Mouse (Mus musculus) small intestine, adult 2 months (tissue): Measurements from ENCODE around the gene Nck1. TPM values are rescaled to one million over a fixed set of nuclear protein-coding genes. Genes with fewer than 3 reads are reported as not detected.
A peak's percentile ranks its signal among the peaks of the same experiment; 100 is the strongest.

Experiments
- H3K27ac ChIP-seq: fragments of 200-500 bp; 2 replicates; pipeline ENCODE4 v1.5.1; 2012; ENCODE audit warnings: low read depth, low read length, control low read depth, inconsistent platforms; ENCODE audit not compliant: insufficient read depth
- H3K27me3 ChIP-seq: fragments of 200-500 bp; 2 replicates; pipeline ENCODE4 v1.6.1; 2012; ENCODE audit warnings: mild to moderate bottlenecking, moderate library complexity, low read length, inconsistent platforms; ENCODE audit not compliant: control insufficient read depth, insufficient read depth
- H3K36me3 ChIP-seq: fragments of 200-500 bp; 2 replicates; pipeline ENCODE4 v1.6.1; 2012; ENCODE audit warnings: mild to moderate bottlenecking, low read length, control low read depth, inconsistent platforms; ENCODE audit not compliant: control insufficient read depth, insufficient read depth
- H3K4me1 ChIP-seq: fragments of 200-500 bp; 2 replicates; pipeline ENCODE4 v1.6.1; 2012; ENCODE audit warnings: low read length, inconsistent platforms, mixed read lengths; ENCODE audit not compliant: control insufficient read depth, insufficient read depth, insufficient read length
- H3K4me3 ChIP-seq: fragments of 200-500 bp; 2 replicates; pipeline ENCODE4 v1.5.1; 2012; ENCODE audit warnings: low read depth, mild to moderate bottlenecking, control low read depth, inconsistent platforms, low read length, moderate library complexity
- CTCF ChIP-seq: fragments of 200-500 bp; IDR thresholded peaks from 2 replicates; pipeline ENCODE4 v1.5.1; 2012; ENCODE audit warnings: low read depth, mild to moderate bottlenecking, control low read depth, inconsistent platforms, low read length, moderate library complexity, mixed read lengths; ENCODE audit not compliant: insufficient replicate concordance, insufficient read length; ENCODE audit errors: extremely low read depth
- POLR2A ChIP-seq: fragments of 200-500 bp; IDR thresholded peaks from 2 replicates; pipeline ENCODE4 v1.6.1; 2012; ENCODE audit warnings: low read depth, mild to moderate bottlenecking, control low read depth, inconsistent platforms, low read length, moderate library complexity
- WGBS: fragments of 180-500 bp; shearing (Covaris S2); methylation state at CpG from one replicate; pipeline ENCODE4 v1.1.7; 2018; 5-methylcytosine and 5-hydroxymethylcytosine counted together
- polyA plus RNA-seq: library from polyadenylated mRNA; depleted of rRNA; stranded (reverse); fragments of >200 nt; gene quantifications from 2 replicates; pipeline ENCODE4 v1.2.3, GENCODE M21; 2012

Gene Nck1
- polyA plus RNA-seq, 1 experiment: 0.71 TPM

DNA sequence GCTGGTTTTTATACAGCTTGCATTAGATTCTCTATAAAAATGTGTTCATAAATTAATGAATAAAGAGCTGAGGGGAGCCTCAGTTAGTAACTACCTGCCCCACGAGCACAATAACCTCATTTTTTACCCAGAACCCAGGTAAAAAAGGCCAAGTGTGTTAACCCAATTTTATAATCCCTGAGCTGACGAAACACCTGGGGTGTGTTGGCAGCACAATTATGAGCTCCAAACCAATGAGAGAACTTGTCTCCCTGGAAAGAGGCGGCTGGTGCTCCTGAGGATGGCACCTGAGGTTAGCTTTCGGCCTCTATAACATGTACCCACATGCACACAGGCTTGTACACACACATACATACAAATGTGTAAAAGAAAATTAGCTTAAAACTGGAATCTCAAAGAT, 40.4 kb downstream of the Nck1 start:
- Histone ChIP-seq H3K36me3 (0 out of 2 replicates have a peak, but pooled peaks cover 7% of the 10 kb centered on the region), H3K4me1 (no peaks in the 10 kb centered on the region), H3K27me3 (no peaks in the 10 kb centered on the region), H3K4me3 (peak overlapping the region; percentile 10; the same call in 1 of the 2 replicates), H3K27ac (no peak overlapping the region)
- WGBS: 74% methylated on average over 4 of the region's 4 CpGs
- no peak for TF ChIP-seq CTCF
- TF ChIP-seq POLR2A: no peak

DNA sequence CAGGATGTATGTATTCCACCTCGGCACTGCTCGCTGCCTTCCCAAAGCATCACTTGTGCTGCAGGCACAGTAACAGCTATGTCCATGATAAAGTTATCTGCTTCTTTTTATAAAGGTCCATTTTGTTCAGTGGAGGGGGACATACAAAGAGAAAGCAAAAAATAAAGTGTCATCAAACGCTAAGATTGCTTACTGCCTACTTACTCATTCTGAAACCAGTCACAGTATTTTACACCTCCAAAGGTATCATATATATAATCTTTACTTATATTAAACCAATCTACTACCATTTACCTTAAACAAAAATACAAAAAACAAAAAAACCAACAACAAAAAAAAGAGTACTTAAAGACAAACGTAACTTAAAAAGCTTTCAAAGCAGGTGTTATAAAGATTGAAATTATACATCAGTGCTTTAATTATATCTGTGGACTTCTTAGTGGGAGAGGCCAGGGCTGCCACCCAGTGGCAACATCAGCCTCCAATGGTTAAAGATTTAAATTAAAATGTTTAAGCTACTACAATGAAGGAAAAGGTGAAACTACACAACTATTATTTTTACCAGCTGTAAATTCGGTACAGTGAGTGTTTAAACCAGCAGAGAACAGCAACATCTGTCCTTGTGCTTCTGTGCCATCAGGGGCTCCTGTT, 52.2 kb downstream of the Nck1 start:
- Histone ChIP-seq H3K27me3 (no peaks in the 10 kb centered on the region), H3K4me3 (no peak overlapping the region), H3K36me3 (peaks cover 12% of the 10 kb centered on the region), H3K27ac (no peak overlapping the region), H3K4me1 (peaks cover 9% of the 10 kb centered on the region; the same call in 1 of the 2 replicates)
- TF ChIP-seq POLR2A (no peak), CTCF (peak; percentile 43; the same call in 1 of the 2 replicates)
- WGBS: 81% methylated on average over 5 of the region's 5 CpGs

DNA sequence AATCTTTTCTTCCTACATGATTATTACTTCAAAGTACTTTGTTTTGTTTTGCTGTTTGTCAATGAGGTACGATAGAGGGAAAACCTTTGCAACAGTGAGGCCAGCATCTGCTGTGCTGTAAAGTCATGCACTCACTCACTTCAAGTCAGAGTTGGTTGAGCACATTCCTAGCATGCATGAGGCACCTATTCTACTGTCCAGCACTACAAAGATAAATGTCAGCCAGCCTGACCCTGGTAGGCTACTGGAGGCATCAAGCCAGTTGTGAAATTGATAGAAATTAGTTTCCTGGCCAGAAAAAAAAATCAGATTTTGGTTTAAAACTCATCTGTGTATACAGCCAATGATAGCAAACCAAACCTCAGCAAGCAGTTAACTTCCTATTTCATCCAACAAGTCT, 54.5 kb downstream of the Nck1 start:
- no peak overlapping the region for H3K27ac ChIP-seq
- peaks cover 15% of the 10 kb centered on the region; the same call in 1 of the 2 replicates for H3K4me1 ChIP-seq
- peaks cover 7% of the 10 kb centered on the region; the same call in 1 of the 2 replicates for H3K36me3 ChIP-seq
- TF ChIP-seq POLR2A (no peak), CTCF (no peak)
- no peak overlapping the region for H3K4me3 ChIP-seq
- 93% methylated on average over 1 of the region's 1 CpGs for WGBS
- H3K27me3 ChIP-seq: no peaks in the 10 kb centered on the region

DNA sequence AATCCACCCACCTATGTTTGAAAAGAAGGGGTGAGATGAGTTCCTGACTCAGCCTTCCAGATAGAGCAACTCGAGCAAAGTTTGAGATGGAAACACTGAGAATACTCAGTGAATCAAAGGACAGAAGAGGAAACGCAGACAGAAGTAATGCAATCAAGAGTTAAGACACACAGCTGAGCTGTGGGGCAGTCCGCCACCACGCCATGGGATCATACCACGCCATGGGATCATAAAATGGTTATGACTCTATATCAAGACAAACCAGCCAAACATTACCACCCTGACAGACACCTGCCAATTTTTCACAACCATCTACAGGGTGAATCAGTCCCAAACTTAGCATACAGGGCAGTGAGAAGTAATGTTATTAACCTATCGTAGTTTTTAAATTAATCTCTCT, 57.0 kb downstream of the Nck1 start:
- Histone ChIP-seq H3K27me3 (no peaks in the 10 kb centered on the region), H3K36me3 (0 out of 2 replicates have a peak, but pooled peaks cover 6% of the 10 kb centered on the region), H3K4me1 (peaks cover 15% of the 10 kb centered on the region; the same call in 1 of the 2 replicates), H3K27ac (peak overlapping the region; percentile 45), H3K4me3 (no peak overlapping the region)
- TF ChIP-seq POLR2A (no peak), CTCF (no peak)
- WGBS: 34% methylated on average over 6 of the region's 6 CpGs

DNA sequence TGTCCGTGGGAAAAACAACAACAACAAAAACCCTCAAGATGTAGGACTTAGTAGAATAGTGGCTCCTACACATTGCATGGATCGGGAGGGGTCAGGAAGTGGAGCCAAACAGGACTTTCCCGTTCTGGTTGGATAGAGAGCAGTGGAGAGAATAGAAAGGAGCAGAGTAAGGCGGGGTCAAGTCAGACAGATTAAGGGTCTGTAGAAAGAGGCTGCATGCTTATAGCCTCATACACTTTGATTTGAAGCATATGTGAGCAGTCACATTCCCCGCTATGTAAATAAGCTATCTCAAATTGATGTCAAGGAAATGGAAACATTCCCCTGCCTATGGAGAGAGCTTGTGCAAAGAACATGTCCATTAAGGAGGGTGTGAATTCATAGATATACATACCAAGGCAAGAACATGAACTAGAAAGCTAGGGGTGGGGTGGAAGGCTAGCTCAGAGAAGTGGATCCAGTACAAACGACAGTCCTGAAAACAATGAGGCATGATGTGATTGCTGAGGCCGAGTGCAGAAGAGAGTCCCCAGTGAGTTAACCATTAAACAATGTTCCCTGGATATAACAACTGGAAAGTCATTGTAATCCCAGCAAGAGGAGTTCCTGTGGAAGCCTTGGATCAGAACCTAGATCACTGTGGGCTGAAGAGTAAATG, 57.7 kb downstream of the Nck1 start:
- peak overlapping the region; percentile 45; the same call in 1 of the 2 replicates for H3K27ac ChIP-seq
- TF ChIP-seq CTCF (no peak), POLR2A (no peak)
- no peak overlapping the region for H3K4me3 ChIP-seq
- H3K4me1 ChIP-seq: peaks cover 15% of the 10 kb centered on the region; the same call in 1 of the 2 replicates
- no peaks in the 10 kb centered on the region for H3K27me3 ChIP-seq
- WGBS: 32% methylated on average over 7 of the region's 7 CpGs
- 0 out of 2 replicates have a peak, but pooled peaks cover 4% of the 10 kb centered on the region for H3K36me3 ChIP-seq

DNA sequence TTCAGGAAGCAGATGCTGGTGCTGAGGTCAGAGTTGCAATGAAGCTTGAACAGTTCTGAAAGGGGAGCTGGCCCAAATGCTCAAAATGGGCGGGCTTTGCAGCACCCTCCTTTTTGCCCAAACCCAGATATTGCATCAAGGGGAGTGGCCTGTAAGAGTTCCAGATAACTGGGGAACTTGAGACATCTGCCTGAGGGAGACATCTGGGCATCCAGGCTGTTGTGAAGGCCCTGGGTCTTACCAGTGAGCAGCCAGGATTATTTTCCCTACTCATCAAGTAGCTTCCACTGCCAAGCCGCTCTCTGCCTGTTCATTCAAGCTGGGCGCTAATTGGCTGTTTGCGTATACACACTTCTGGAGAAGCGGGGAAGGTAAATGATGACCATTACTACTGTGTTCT, 59.5 kb downstream of the Nck1 start, which contains the start of gene Il20rb:
Gene Il20rb, minus strand, starts transcription at position 358 of the 400 bp plus-strand sequence.
- Histone ChIP-seq H3K36me3 (0 out of 2 replicates have a peak, but pooled peaks cover 3% of the 10 kb centered on the region), H3K4me3 (no peak within 1 kb of the TSS), H3K27ac (no peak within 1 kb of the TSS)

DNA sequence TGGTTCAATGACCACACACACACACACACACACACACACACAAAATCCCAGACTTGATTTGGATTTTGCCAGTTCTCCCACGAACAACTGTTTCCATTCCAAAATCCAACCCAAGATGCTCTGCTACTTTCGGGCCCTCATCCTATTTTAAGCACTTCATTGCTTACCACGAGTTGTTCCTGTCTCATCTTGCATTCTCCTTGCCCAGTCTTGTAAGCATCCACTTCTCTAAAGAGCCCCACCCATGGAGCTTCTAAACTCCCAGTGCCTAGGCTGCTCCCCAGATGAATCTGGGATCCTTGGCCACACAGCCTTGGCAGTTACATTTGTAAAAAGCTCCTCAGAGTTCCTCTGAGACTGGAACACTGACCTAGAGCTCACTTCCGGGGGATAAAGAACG, 62.6 kb downstream of the Nck1 start:
- no peaks in the 10 kb centered on the region for H3K27me3 ChIP-seq
- H3K36me3 ChIP-seq: 0 out of 2 replicates have a peak, but pooled peaks cover 3% of the 10 kb centered on the region
- H3K27ac ChIP-seq: no peak overlapping the region
- WGBS: 81% methylated on average over 5 of the region's 5 CpGs
- H3K4me3 ChIP-seq: no peak overlapping the region
- no peak for TF ChIP-seq CTCF
- TF ChIP-seq POLR2A: no peak
- peaks cover 5% of the 10 kb centered on the region; the same call in 1 of the 2 replicates for H3K4me1 ChIP-seq

More for the DNA sequence above, 59.5 kb downstream of the Nck1 start, which contains the start of gene Il20rb:
- no peak for TF ChIP-seq CTCF
- no peak for TF ChIP-seq POLR2A
- H3K27me3 ChIP-seq: no peaks in the 10 kb centered on the region
- WGBS: 95% methylated on average over 5 of the region's 5 CpGs
- peaks cover 15% of the 10 kb centered on the region; the same call in 1 of the 2 replicates for H3K4me1 ChIP-seq
